Mouse (Mus musculus): ENCODE results near the gene Slc4a5. TPM values are rescaled to one million over a fixed set of nuclear protein-coding genes. Genes with fewer than 3 reads are reported as not detected.

Slc4a5 gene
- total RNA-seq, 1 experiment, result 104 TPM

- peak; percentile 39 for DNase-seq (ENCODE audit: low read depth, low spot score)
- Histone ChIP-seq H3K4me3 (ENCODE audit: insufficient read depth in 1 of 2, low read depth in 1 of 2, low read length in 2 of 2, poor library complexity in 1 of 2, severe bottlenecking in 1 of 2) (peak overlapping the region; percentile 76), H3K9ac (ENCODE audit: insufficient read depth, low read depth, low read length, poor library complexity, severe bottlenecking) (peak overlapping the region; percentile 53), H3K27ac (ENCODE audit: insufficient read depth, low read depth, low read length, poor library complexity, severe bottlenecking) (no peak overlapping the region), H3K9me3 (ENCODE audit: control insufficient read depth, insufficient read depth, low read depth, low read length) (no peaks in the 10 kb centered on the region), H3K36me3 (ENCODE audit: control insufficient read depth, insufficient read depth, low read length, poor library complexity, severe bottlenecking) (no peaks in the 10 kb centered on the region), H3K4me1 (ENCODE audit: control insufficient read depth in 2 of 2, insufficient read depth in 2 of 2, low read length in 2 of 2, poor library complexity in 1 of 2) (no peaks in the 10 kb centered on the region)
- TF ChIP-seq ZNF384 (IDR thresholded peaks at IDR 0.05; ENCODE audit: low read depth, low read length) (no peak), CHD2 (IDR thresholded peaks at IDR 0.05; ENCODE audit: low read depth, low read length) (no peak), HCFC1 (IDR thresholded peaks at IDR 0.05; ENCODE audit: borderline replicate concordance, insufficient read depth, low read length) (no peak), ZC3H11A (IDR thresholded peaks at IDR 0.05; ENCODE audit: borderline replicate concordance, low read depth, low read length) (no peak), MAFK (IDR thresholded peaks at IDR 0.05; ENCODE audit: insufficient read depth, low read depth, low read length) (no peak)
- in situ Hi-C loops (cut with MboI; ENCODE audit: low sequenced_read_pairs in 2 of 2, unreplicated experiment in 2 of 2), result no loop called here
Observed at GRCm38 (mm10) chr6:83268144-83269010, 48.7 kb downstream of the Slc4a5 start.

DNA sequence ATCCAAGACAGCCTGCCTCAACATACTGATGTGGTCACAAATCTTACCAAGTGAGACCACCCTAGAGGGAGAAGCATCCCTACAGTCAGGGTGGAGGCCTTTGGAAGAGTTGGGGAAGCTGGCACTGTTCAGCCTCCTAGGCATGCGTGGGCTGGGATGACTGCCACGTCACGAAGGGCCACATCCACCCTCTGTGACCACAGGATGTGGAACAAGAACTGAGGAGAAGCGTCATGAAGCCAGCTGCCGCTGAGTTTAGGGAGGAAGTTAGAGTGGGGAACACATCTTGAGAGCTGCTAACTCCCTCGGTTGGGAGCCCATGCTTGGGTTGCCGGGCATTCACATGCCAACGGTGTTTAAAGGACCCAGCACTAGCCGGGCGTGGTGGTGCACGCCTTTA lies 54.1 kb downstream of the Slc4a5 start:
- in situ Hi-C loops (cut with MboI; ENCODE audit: low sequenced_read_pairs in 2 of 2, unreplicated experiment in 2 of 2), result loop anchor here in 1 of 2 experiments (10.0 kb wide), 2 partner anchors 59 to 269 kb away; partner anchors contain the start of gene Slc4a5
- no peak for DNase-seq (ENCODE audit: low read depth, low spot score)
- no peak for TF ChIP-seq CHD2 (IDR thresholded peaks at IDR 0.05; ENCODE audit: low read depth, low read length)
- no peak for TF ChIP-seq ZNF384 (IDR thresholded peaks at IDR 0.05; ENCODE audit: low read depth, low read length)
- no peak for TF ChIP-seq HCFC1 (IDR thresholded peaks at IDR 0.05; ENCODE audit: borderline replicate concordance, insufficient read depth, low read length)
- no peak overlapping the region for H3K9ac ChIP-seq (ENCODE audit: insufficient read depth, low read depth, low read length, poor library complexity, severe bottlenecking)
- no peaks in the 10 kb centered on the region for H3K4me1 ChIP-seq (ENCODE audit: control insufficient read depth in 2 of 2, insufficient read depth in 2 of 2, low read length in 2 of 2, poor library complexity in 1 of 2)
- H3K27ac ChIP-seq (ENCODE audit: insufficient read depth, low read depth, low read length, poor library complexity, severe bottlenecking), result no peak overlapping the region
- H3K4me3 ChIP-seq (ENCODE audit: insufficient read depth in 1 of 2, low read depth in 1 of 2, low read length in 2 of 2, poor library complexity in 1 of 2, severe bottlenecking in 1 of 2), result no peak overlapping the region
- H3K9me3 ChIP-seq (ENCODE audit: control insufficient read depth, insufficient read depth, low read depth, low read length), result no peaks in the 10 kb centered on the region
- no peaks in the 10 kb centered on the region for H3K36me3 ChIP-seq (ENCODE audit: control insufficient read depth, insufficient read depth, low read length, poor library complexity, severe bottlenecking)

- Histone ChIP-seq H3K9me3 (ENCODE audit: control insufficient read depth, insufficient read depth, low read depth, low read length) (no peaks in the 10 kb centered on the region), H3K9ac (ENCODE audit: insufficient read depth, low read depth, low read length, poor library complexity, severe bottlenecking) (peak overlapping the region; percentile 43; the same call in 1 of the 2 replicates), H3K4me1 (ENCODE audit: control insufficient read depth in 2 of 2, insufficient read depth in 2 of 2, low read length in 2 of 2, poor library complexity in 1 of 2) (no peaks in the 10 kb centered on the region), H3K4me3 (ENCODE audit: insufficient read depth in 1 of 2, low read depth in 1 of 2, low read length in 2 of 2, poor library complexity in 1 of 2, severe bottlenecking in 1 of 2) (peak overlapping the region in 1 of 2 experiments; percentile 34; a peak in 1 of 4 replicates), H3K36me3 (ENCODE audit: control insufficient read depth, insufficient read depth, low read length, poor library complexity, severe bottlenecking) (no peaks in the 10 kb centered on the region), H3K27ac (ENCODE audit: insufficient read depth, low read depth, low read length, poor library complexity, severe bottlenecking) (no peak overlapping the region)
- TF ChIP-seq MAFK (IDR thresholded peaks at IDR 0.05; ENCODE audit: insufficient read depth, low read depth, low read length) (no peak), ZC3H11A (IDR thresholded peaks at IDR 0.05; ENCODE audit: borderline replicate concordance, low read depth, low read length) (no peak), ZNF384 (IDR thresholded peaks at IDR 0.05; ENCODE audit: low read depth, low read length) (no peak), CHD2 (IDR thresholded peaks at IDR 0.05; ENCODE audit: low read depth, low read length) (no peak), HCFC1 (IDR thresholded peaks at IDR 0.05; ENCODE audit: borderline replicate concordance, insufficient read depth, low read length) (no peak)
- in situ Hi-C loops (cut with MboI; ENCODE audit: low sequenced_read_pairs in 2 of 2, unreplicated experiment in 2 of 2), result loop anchor here in 1 of 2 experiments (5.0 to 10.0 kb wide), 3 partner anchors 62 to 272 kb away; partner anchors contain the start of gene Slc4a5
- peak; percentile 34 for DNase-seq (ENCODE audit: low read depth, low spot score)
Observed at GRCm38 (mm10) chr6:83277151-83277550, 57.5 kb downstream of the Slc4a5 start.

DNA sequence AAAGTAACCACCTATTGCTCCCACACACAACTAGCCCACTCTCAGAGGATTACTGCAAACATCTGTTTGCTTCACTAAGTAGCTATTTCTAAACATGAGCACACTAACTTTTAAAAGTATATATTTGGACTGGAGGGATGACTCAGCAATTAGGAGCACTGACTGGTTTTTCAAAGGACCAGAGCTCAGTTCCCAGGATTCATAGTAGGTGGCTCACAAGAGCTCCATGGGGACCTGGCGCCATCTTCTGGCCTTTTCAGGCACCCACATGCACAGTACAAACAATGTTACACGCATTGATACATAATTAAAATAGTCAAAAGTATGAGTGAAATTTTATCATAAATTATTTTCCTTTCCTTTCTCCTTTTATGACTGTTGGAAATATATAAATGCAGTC lies 59.3 kb downstream of the Slc4a5 start:
- Histone ChIP-seq H3K36me3 (ENCODE audit: control insufficient read depth, insufficient read depth, low read length, poor library complexity, severe bottlenecking) (no peaks in the 10 kb centered on the region), H3K4me1 (ENCODE audit: control insufficient read depth in 2 of 2, insufficient read depth in 2 of 2, low read length in 2 of 2, poor library complexity in 1 of 2) (no peaks in the 10 kb centered on the region), H3K4me3 (ENCODE audit: insufficient read depth in 1 of 2, low read depth in 1 of 2, low read length in 2 of 2, poor library complexity in 1 of 2, severe bottlenecking in 1 of 2) (no peak overlapping the region), H3K9ac (ENCODE audit: insufficient read depth, low read depth, low read length, poor library complexity, severe bottlenecking) (no peak overlapping the region), H3K27ac (ENCODE audit: insufficient read depth, low read depth, low read length, poor library complexity, severe bottlenecking) (no peak overlapping the region; the same call in 1 of the 2 replicates), H3K9me3 (ENCODE audit: control insufficient read depth, insufficient read depth, low read depth, low read length) (no peaks in the 10 kb centered on the region)
- peak; percentile 70 for DNase-seq (ENCODE audit: low read depth, low spot score)
- in situ Hi-C loops (cut with MboI; ENCODE audit: low sequenced_read_pairs in 2 of 2, unreplicated experiment in 2 of 2), result loop anchor here in 1 of 2 experiments (5.0 to 10.0 kb wide), 3 partner anchors 64 to 274 kb away; partner anchors contain the start of gene Slc4a5
- peak; percentile 63; the same call in 1 of the 2 replicates for TF ChIP-seq ZC3H11A (IDR thresholded peaks at IDR 0.05; ENCODE audit: borderline replicate concordance, low read depth, low read length)
- TF ChIP-seq MAFK (IDR thresholded peaks at IDR 0.05; ENCODE audit: insufficient read depth, low read depth, low read length), result peak; percentile 95
- TF ChIP-seq ZNF384 (IDR thresholded peaks at IDR 0.05; ENCODE audit: low read depth, low read length), result no peak

Measured in ES-E14 (cell line).